Mouse (Mus musculus): ENCODE measurements at regions not wholly inside any gene's neighbourhood (a gene's known extent, or its start where the extent isn't known, plus 50 kb on each side); places are given as distances from the start of the nearest gene placed in this dataset.

DNA sequence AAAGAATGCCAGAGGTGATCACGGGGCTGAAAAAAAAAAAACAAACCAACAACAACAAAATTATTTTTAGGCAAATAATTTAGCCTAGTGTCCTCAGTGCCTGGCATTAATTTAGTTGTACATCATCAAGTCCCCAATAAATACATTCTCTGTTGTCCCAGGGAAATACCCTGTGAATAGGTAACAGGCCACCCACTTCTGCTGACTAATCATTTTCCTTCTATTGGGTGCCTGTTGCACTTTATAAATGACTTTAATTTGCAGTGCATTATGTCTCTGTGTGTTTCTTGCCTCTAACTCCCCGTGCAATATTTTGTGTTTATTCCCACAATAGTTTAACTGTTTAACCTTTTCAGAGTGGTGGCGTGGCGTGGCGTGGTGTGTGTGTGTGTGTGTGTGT lies 168.9 kb downstream of the Cbln1 start:
- DNase-seq (ENCODE audit: extremely low read depth, low read depth, low spot score): no peak
- H3K36me3 ChIP-seq (ENCODE audit: control insufficient read depth, insufficient read depth, low read length): no peaks in the 10 kb centered on the region
- no peaks in the 10 kb centered on the region for H3K4me1 ChIP-seq (ENCODE audit: control insufficient read depth, insufficient read depth, low read length)
- no peaks in the 10 kb centered on the region for H3K27me3 ChIP-seq (ENCODE audit: control insufficient read depth, insufficient read depth, low read length)
- H3K27ac ChIP-seq (replicated peaks; ENCODE audit: insufficient read depth, low read depth, low read length): no peak overlapping the region
- 77% methylated on average over 5 of the region's 5 CpGs for WGBS
- no peak overlapping the region for H3K9ac ChIP-seq (ENCODE audit: low read depth, low read length)
- H3K4me3 ChIP-seq (ENCODE audit: insufficient read depth, low read depth, low read length): no peak overlapping the region
- TF ChIP-seq POLR2A (IDR thresholded peaks at IDR 0.05; ENCODE audit: extremely low read depth, insufficient read depth, low read length) (no peak), CTCF (IDR thresholded peaks at IDR 0.05; ENCODE audit: low read depth, low read length) (no peak)
- H3K79me2 ChIP-seq (ENCODE audit: control insufficient read depth, insufficient read depth, low read length): no peaks in the 10 kb centered on the region

GRCm38 (mm10) chr8:87297761-87298160 lies 174.6 kb downstream of the Cbln1 start:
- Histone ChIP-seq H3K27me3 (ENCODE audit: control insufficient read depth, insufficient read depth, low read length) (no peaks in the 10 kb centered on the region), H3K36me3 (ENCODE audit: control insufficient read depth, insufficient read depth, low read length) (no peaks in the 10 kb centered on the region), H3K4me3 (ENCODE audit: insufficient read depth, low read depth, low read length) (no peak overlapping the region), H3K79me2 (ENCODE audit: control insufficient read depth, insufficient read depth, low read length) (no peaks in the 10 kb centered on the region), H3K27ac (replicated peaks; ENCODE audit: insufficient read depth, low read depth, low read length) (no peak overlapping the region), H3K4me1 (ENCODE audit: control insufficient read depth, insufficient read depth, low read length) (no peaks in the 10 kb centered on the region), H3K9ac (ENCODE audit: low read depth, low read length) (no peak overlapping the region)
- no peak for TF ChIP-seq POLR2A (IDR thresholded peaks at IDR 0.05; ENCODE audit: extremely low read depth, insufficient read depth, low read length)
- TF ChIP-seq CTCF (IDR thresholded peaks at IDR 0.05; ENCODE audit: low read depth, low read length): no peak
- WGBS: 86% methylated on average over 6 of the region's 6 CpGs
- no peak for DNase-seq (ENCODE audit: extremely low read depth, low read depth, low spot score)

DNA sequence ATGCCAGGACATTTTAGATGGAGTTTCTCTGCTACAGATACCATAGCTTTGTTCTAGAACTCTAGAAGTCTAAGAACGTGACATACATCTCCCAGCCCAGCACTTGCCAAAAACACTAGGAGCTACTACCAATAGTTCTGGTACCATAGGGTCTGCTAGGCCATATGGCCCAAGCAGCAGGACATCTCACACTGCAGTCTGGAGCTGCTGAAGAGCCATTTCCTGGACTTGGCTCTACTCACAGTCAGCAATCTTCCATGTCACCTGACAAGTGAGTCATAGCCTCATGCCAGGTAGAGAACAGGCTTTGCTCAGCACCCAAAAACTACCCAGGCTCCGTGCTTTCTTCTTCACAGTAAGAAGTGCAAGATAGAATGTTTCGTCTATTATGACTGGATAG lies 175.1 kb downstream of the Cbln1 start:
- no peak for DNase-seq (ENCODE audit: extremely low read depth, low read depth, low spot score)
- WGBS: 77% methylated on average over 3 of the region's 3 CpGs
- no peaks in the 10 kb centered on the region for H3K4me1 ChIP-seq (ENCODE audit: control insufficient read depth, insufficient read depth, low read length)
- H3K4me3 ChIP-seq (ENCODE audit: insufficient read depth, low read depth, low read length): no peak overlapping the region
- H3K9ac ChIP-seq (ENCODE audit: low read depth, low read length): no peak overlapping the region
- no peak for TF ChIP-seq POLR2A (IDR thresholded peaks at IDR 0.05; ENCODE audit: extremely low read depth, insufficient read depth, low read length)
- no peak for TF ChIP-seq CTCF (IDR thresholded peaks at IDR 0.05; ENCODE audit: low read depth, low read length)
- no peak overlapping the region for H3K27ac ChIP-seq (replicated peaks; ENCODE audit: insufficient read depth, low read depth, low read length)
- no peaks in the 10 kb centered on the region for H3K36me3 ChIP-seq (ENCODE audit: control insufficient read depth, insufficient read depth, low read length)
- H3K27me3 ChIP-seq (ENCODE audit: control insufficient read depth, insufficient read depth, low read length): no peaks in the 10 kb centered on the region
- no peaks in the 10 kb centered on the region for H3K79me2 ChIP-seq (ENCODE audit: control insufficient read depth, insufficient read depth, low read length)

- Histone ChIP-seq H3K27me3 (ENCODE audit: control insufficient read depth, insufficient read depth, low read length) (no peaks in the 10 kb centered on the region), H3K9ac (ENCODE audit: low read depth, low read length) (no peak overlapping the region), H3K4me1 (ENCODE audit: control insufficient read depth, insufficient read depth, low read length) (no peaks in the 10 kb centered on the region), H3K79me2 (ENCODE audit: control insufficient read depth, insufficient read depth, low read length) (no peaks in the 10 kb centered on the region), H3K36me3 (ENCODE audit: control insufficient read depth, insufficient read depth, low read length) (no peaks in the 10 kb centered on the region), H3K27ac (replicated peaks; ENCODE audit: insufficient read depth, low read depth, low read length) (no peak overlapping the region), H3K4me3 (ENCODE audit: insufficient read depth, low read depth, low read length) (no peak overlapping the region)
- 67% methylated on average over 8 of the region's 8 CpGs for WGBS
- no peak for TF ChIP-seq CTCF (IDR thresholded peaks at IDR 0.05; ENCODE audit: low read depth, low read length)
- DNase-seq (ENCODE audit: extremely low read depth, low read depth, low spot score): peak; percentile 1
Observed at GRCm38 (mm10) chr8:87286059-87286458, 186.3 kb downstream of the Cbln1 start.

GRCm38 (mm10) chr8:87284356-87284755 lies 188.1 kb downstream of the Cbln1 start:
- 62% methylated on average over 4 of the region's 4 CpGs for WGBS

GRCm38 (mm10) chr8:87282511-87282910 lies 189.9 kb downstream of the Cbln1 start:
- Histone ChIP-seq H3K27me3 (ENCODE audit: control insufficient read depth, insufficient read depth, low read length) (no peaks in the 10 kb centered on the region), H3K4me3 (ENCODE audit: insufficient read depth, low read depth, low read length) (no peak overlapping the region), H3K27ac (replicated peaks; ENCODE audit: insufficient read depth, low read depth, low read length) (no peak overlapping the region), H3K79me2 (ENCODE audit: control insufficient read depth, insufficient read depth, low read length) (no peaks in the 10 kb centered on the region), H3K36me3 (ENCODE audit: control insufficient read depth, insufficient read depth, low read length) (no peaks in the 10 kb centered on the region), H3K4me1 (ENCODE audit: control insufficient read depth, insufficient read depth, low read length) (no peaks in the 10 kb centered on the region), H3K9ac (ENCODE audit: low read depth, low read length) (no peak overlapping the region)
- DNase-seq (ENCODE audit: extremely low read depth, low read depth, low spot score): no peak
- no peak for TF ChIP-seq POLR2A (IDR thresholded peaks at IDR 0.05; ENCODE audit: extremely low read depth, insufficient read depth, low read length)
- no peak for TF ChIP-seq CTCF (IDR thresholded peaks at IDR 0.05; ENCODE audit: low read depth, low read length)
- 92% methylated on average over 4 of the region's 4 CpGs for WGBS

More at GRCm38 (mm10) chr8:87284356-87284755, 188.1 kb downstream of the Cbln1 start:
- no peak overlapping the region for H3K4me3 ChIP-seq (ENCODE audit: insufficient read depth, low read depth, low read length)
- H3K27me3 ChIP-seq (ENCODE audit: control insufficient read depth, insufficient read depth, low read length): no peaks in the 10 kb centered on the region
- no peaks in the 10 kb centered on the region for H3K36me3 ChIP-seq (ENCODE audit: control insufficient read depth, insufficient read depth, low read length)
- TF ChIP-seq CTCF (IDR thresholded peaks at IDR 0.05; ENCODE audit: low read depth, low read length) (no peak), POLR2A (IDR thresholded peaks at IDR 0.05; ENCODE audit: extremely low read depth, insufficient read depth, low read length) (no peak)
- no peak overlapping the region for H3K9ac ChIP-seq (ENCODE audit: low read depth, low read length)
- no peak for DNase-seq (ENCODE audit: extremely low read depth, low read depth, low spot score)
- no peaks in the 10 kb centered on the region for H3K79me2 ChIP-seq (ENCODE audit: control insufficient read depth, insufficient read depth, low read length)
- H3K27ac ChIP-seq (replicated peaks; ENCODE audit: insufficient read depth, low read depth, low read length): no peak overlapping the region
- no peaks in the 10 kb centered on the region for H3K4me1 ChIP-seq (ENCODE audit: control insufficient read depth, insufficient read depth, low read length)
